Mouse (Mus musculus) embryonic fibroblast, embryonic 13.5 days (primary cell): Measurements from ENCODE around the gene Tmem171.

Experiments
- CTCF ChIP-seq: IDR thresholded peaks from 2 replicates; pipeline ENCODE4 v1.5.1; 2011; ENCODE audit warnings: mild to moderate bottlenecking, control low read depth, low read length, moderate library complexity, borderline replicate concordance; ENCODE audit not compliant: insufficient read depth
- POLR2A ChIP-seq: IDR thresholded peaks from 2 replicates; pipeline ENCODE4 v1.6.1; 2011; ENCODE audit warnings: low read depth, mild to moderate bottlenecking, control low read depth, low read length, moderate library complexity

- no peak for TF ChIP-seq CTCF
- no peak for TF ChIP-seq POLR2A
These were observed 39.3 kb downstream of the Tmem171 start for GRCm38 (mm10) chr13:98655346-98655745.
